Mouse (Mus musculus) layer of hippocampus, adult 9-11 months (tissue): ENCODE results near the gene Iqschfp.

Experiments
- DNase-seq: peaks from one replicate; pipeline ENCODE4 v3.0.0; 2022

Gene Iqschfp

DNA sequence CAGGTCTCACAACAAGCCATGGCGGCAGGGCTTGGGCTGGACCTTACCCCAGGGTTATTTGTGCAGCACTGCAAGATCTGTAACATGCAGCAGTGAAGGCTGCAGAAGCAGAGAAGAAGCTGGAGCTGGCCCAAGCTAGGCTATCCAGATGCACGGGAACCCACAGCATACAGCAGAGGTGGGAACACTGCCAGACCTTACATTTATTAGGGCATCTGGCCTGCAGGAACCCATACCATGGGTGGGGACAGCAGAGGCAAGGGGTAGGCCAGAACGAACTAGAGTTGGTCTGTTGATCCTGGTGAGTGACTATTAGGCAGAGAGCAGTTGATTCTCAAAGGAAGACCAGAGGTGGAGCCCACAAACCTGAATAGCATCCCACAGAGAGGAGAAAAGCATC lies 351.2 kb downstream of the Iqschfp start:
- DNase-seq, result no peak

GRCm38 (mm10) chr3:68246154-68246553 lies 354.1 kb downstream of the Iqschfp start:
- DNase-seq, result peak; percentile 9

GRCm38 (mm10) chr3:68250589-68250988 lies 358.6 kb downstream of the Iqschfp start:
- peak; percentile 48 for DNase-seq

- peak; percentile 62 for DNase-seq
Observed at GRCm38 (mm10) chr3:68252335-68252734, 360.3 kb downstream of the Iqschfp start.

DNA sequence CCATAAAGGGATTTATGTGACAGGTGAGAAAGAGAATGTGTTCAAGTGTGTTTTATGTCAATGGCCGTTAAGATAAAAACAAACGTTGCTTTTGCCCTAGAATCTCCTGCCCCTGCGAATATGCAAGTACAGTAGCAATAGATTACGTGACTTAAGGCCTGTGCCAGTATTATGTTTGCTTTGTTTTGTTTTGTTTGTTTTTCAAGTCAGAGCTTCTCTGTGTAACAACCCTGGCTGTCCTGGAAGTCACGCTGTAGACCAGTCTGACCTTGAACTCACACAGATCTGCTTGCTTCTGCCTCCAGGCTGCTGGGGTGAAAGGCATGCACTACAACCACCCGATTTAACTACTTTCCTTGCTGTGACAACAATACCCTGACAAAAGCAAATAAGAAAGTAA lies 370.3 kb downstream of the Iqschfp start:
- no peak for DNase-seq

DNA sequence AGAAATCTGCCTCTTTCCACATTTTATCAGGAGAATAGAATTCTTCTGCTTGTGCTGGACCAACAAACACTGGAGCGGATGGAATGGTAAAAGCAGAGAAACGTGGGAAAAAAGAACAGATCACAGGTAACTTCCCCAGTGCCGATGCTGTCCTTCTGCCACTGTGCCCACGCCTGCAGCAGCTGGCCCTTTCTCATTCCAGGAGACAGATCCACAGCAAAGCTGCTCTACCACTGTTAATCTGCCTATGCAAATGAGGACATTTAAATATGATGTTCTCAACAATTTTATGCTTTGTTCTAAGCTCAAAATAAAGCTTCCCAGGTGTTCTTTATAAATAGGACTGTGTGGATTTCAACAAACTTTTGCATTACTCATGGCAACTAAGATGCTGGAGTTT lies 375.9 kb downstream of the Iqschfp start:
- peak; percentile 33 for DNase-seq

DNA sequence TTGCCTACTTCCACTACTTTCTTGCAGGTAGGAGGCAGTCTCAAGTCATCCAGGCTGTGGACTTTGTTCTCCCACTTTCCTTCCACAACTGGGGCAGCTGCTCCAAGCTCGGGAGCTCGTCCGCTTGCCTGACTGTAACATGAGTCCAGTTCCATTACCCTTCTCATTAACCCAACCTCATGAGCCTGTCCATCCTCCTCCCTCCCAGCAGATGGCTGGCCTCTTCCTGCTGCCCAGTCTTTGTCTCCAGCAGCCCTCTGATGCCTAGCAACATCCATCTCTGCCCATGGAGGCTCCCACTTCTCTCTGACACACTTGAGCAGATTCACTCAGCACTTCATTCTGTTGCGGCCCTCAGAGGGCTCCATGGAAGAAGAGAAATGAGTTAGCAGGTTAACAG lies 377.2 kb downstream of the Iqschfp start:
- DNase-seq, result no peak

DNA sequence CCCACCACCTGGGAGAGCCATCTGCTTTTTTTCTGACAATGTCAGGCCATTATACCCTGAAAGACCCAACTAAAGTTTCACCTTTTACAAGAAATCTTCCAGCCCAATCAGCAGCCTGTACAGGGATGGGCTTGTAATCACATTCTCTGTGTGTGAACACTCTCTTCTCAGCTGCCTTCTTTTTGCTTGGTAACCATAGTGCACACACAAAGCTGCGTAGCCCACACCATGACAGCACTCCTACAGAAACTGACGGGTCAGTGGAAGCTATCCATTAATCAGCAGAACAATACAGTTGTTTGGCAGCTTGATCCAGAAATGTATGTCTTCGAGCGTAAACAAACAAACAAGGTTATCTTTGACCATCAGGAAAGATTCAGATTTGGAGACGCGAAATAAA lies 378.2 kb downstream of the Iqschfp start:
- DNase-seq, result no peak

- no peak for DNase-seq
Observed at GRCm38 (mm10) chr3:68271457-68271856, 379.4 kb downstream of the Iqschfp start.

DNA sequence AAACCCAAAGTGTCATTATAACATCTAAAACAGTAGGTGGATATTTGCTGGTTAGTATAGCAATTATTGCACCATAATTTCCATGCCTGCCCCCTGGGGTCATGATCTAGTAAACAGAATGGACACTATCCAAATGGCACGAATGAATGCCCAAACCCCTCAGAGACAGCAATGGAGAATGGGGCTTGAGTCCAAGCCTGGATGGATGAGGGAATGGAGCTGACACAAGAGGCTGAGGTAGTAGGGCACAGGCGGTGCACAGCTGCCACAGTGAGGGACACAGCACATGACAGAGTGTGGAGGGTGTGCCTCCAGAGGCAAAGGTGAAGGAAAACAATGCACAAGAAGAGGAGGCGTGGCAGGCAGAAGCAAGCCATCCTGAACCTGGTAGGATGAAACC lies 379.8 kb downstream of the Iqschfp start:
- DNase-seq, result no peak

DNA sequence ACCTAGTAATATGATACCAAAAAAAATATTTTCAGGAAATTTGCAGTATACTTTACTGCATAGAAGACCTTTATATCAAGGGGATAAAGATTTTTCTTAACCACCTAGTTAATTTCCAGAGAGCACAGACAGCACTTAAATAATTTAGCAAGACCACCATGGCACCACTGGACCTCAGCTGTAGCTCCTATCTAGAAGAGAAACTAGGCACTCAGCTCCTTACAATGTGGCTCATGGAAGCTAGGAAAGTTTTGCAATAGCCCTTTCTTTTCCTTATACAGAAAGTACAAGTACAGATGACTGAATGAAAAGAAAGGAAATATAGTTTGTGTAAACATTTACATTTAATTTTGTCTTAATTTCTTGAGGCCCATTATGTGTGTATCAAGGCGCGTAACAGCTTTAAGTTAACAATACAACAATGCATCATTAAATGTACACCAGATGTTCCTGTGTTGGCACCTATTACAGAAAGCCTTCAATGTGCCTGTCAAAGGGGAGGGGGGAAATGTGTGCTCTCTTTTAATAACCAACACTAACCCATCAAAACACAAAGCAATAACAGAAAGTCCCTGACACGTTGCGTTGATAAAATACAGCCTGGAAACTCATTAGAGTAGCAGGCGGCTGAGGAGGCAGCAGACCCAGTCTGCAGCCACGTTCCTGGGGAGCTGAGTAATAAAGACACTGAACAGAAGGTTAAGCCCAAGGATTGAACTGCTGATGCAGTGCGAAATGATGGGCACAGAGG lies 391.0 kb downstream of the Iqschfp start:
- no peak for DNase-seq

DNA sequence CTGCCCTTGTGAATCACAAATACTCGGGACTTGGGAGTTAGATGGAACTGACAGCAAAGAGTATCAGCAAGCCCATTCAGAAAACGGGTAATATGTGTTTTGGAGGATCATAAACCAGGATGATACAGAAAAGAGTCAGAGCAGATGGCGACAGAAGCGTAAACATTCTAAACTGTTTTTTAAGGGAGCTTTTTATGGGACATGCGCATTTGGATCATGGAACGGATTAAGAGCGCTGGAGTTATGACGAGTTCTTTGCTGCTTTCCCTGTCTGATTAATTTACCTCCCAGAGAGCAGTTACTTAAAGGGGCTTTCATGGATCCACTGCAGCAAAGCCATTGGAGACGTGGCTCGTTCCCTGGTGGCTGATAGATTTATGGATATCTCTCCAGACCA lies 391.6 kb downstream of the Iqschfp start:
- DNase-seq, result peak; percentile 22

DNA sequence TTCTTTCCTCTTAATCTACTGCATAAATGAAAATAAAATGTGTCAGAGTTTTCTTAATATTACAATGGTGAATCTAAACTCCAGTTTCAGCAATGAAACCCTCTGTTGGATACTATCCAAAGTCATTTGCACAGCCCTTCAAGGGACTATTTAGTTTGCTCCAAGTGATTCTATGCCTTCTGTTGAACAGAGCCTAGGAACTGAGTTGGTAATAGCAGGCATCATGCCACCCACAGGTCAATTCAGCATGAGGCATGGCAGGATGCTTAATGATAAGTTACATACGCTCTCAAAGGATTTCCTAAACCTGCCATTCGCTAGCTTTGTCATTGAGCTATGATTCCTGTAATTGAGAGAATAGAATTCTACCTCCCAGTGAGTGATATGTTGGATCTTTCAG lies 392.5 kb downstream of the Iqschfp start:
- no peak for DNase-seq

- no peak for DNase-seq
Observed at GRCm38 (mm10) chr3:68296752-68297151, 404.7 kb downstream of the Iqschfp start.

- no peak for DNase-seq
Observed at GRCm38 (mm10) chr3:68305647-68306046, 413.6 kb downstream of the Iqschfp start.

- no peak for DNase-seq
Observed at GRCm38 (mm10) chr3:68306726-68307125, 414.7 kb downstream of the Iqschfp start.

DNA sequence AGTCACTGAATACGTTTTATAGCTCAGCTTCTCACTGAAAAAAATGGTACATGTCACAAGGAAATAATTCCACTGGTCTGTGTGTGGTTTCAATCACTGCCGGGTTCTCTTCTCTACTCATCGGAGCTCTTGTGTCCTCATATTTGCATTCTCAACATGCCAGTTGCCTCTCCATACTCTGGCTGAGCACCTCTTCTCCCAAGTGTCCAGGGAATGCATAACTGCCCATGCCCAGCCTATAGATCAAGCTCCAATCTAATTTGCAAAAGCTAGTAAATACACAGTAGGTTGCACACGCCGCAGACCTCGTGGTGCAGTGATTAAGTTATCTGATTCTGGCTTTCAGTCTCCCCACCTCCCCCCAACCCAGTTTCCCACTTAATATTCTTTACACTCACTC lies 433.5 kb downstream of the Iqschfp start:
- DNase-seq, result no peak

- no peak for DNase-seq
Observed at GRCm38 (mm10) chr3:68332515-68332914, 440.5 kb downstream of the Iqschfp start.

- no peak for DNase-seq
Observed at GRCm38 (mm10) chr3:68335501-68335900, 443.5 kb downstream of the Iqschfp start.

- no peak for DNase-seq
Observed at GRCm38 (mm10) chr3:68350624-68351023, 458.6 kb downstream of the Iqschfp start.

- no peak for DNase-seq
Observed at GRCm38 (mm10) chr3:68351461-68351860, 459.4 kb downstream of the Iqschfp start.

DNA sequence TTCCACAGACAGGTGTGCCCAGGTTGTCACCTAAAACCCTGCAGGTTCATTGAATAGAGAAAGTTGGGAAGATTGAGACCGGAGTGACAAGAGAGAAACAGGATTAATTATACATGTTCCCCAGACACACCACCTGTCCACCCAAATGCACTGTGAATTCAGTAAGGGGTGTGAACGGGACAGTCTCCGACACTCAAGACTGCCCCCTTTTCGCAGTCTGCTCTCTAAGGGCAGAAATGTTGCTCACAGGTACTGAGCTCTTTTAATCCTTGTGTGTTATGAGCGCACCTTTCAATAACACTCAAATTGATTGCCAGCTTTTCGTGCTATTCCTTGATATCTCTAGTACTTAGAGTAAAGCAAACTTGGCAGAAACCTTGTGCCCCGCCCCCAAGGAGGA lies 460.9 kb downstream of the Iqschfp start:
- DNase-seq, result no peak

DNA sequence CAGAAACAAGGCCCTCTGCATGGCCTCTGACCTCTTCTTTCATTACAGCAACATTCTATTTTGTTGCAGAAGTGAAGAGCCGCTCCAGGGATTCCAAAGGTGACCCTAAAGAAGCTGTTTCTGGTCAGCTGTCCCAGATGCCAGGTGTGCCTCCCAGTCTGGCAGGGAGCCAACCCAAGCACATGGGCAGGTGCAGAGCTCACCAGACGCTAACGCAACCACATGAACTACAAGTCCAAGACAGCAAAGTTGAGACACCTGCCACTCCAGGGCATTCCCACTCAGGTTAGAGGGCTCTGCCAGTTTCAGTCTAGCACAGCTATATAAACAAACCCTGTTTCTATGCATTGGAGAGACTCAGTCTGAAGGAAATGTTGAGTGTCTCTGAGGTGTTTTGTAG lies 461.5 kb downstream of the Iqschfp start:
- no peak for DNase-seq

GRCm38 (mm10) chr3:68356516-68356915 lies 464.5 kb downstream of the Iqschfp start:
- peak; percentile 64 for DNase-seq

DNA sequence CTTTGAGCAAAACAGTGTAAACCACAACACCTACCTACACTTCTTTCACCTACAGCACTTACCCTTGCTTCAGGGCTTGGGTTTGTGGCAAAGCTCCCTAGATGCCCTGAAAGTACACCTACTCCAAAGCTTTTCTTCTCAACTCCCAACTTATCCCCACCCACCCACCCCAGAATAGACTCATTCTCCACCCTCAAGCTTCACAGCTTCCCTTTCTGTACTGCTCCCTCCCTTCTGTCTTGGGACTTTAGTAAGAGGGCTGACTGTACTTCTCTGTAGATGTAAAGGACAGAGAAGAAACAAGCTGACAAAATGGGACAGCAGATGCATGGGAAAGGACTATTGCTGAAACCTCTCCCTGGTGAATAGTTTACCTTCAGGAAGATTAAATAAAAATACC lies 476.0 kb downstream of the Iqschfp start:
- no peak for DNase-seq
